Mouse (Mus musculus): ENCODE measurements at regions not wholly inside any gene's neighbourhood (a gene's known extent, or its start where the extent isn't known, plus 50 kb on each side); places are given as distances from the start of the nearest gene placed in this dataset.

GRCm38 (mm10) chr4:31052077-31052677, 911.7 kb upstream of the Map3k7 start:
- no peaks in the 10 kb centered on the region for H3K36me3 ChIP-seq
- H3K4me3 ChIP-seq, result no peak overlapping the region
- H3K27me3 ChIP-seq, result no peaks in the 10 kb centered on the region
- H3K4me2 ChIP-seq, result no peak overlapping the region
- WGBS, result 75% methylated on average over 6 of the region's 6 CpGs
- H3K9me3 ChIP-seq (replicated peaks), result no peaks in the 10 kb centered on the region
- no peak overlapping the region for H3K27ac ChIP-seq
- H3K9ac ChIP-seq, result no peak overlapping the region
- ATAC-seq (replicated peaks; ENCODE audit: insufficient number of reproducible peaks, insufficient read depth, low FRiP score, low read depth), result no peak
- H3K4me1 ChIP-seq (replicated peaks), result no peaks in the 10 kb centered on the region

- no peaks in the 10 kb centered on the region for H3K4me1 ChIP-seq (replicated peaks)
- H3K4me2 ChIP-seq, result no peak overlapping the region
- H3K9ac ChIP-seq, result no peak overlapping the region
- no peaks in the 10 kb centered on the region for H3K9me3 ChIP-seq (replicated peaks)
- no peak overlapping the region for H3K4me3 ChIP-seq
- H3K27ac ChIP-seq, result no peak overlapping the region
- 76% methylated on average over 3 of the region's 3 CpGs for WGBS
- no peaks in the 10 kb centered on the region for H3K36me3 ChIP-seq
- ATAC-seq (replicated peaks; ENCODE audit: insufficient number of reproducible peaks, insufficient read depth, low FRiP score, low read depth), result no peak
- no peaks in the 10 kb centered on the region for H3K27me3 ChIP-seq
Measured at GRCm38 (mm10) chr4:31076236-31076635, 887.7 kb upstream of the Map3k7 start.

- H3K27me3 ChIP-seq, result no peaks in the 10 kb centered on the region
- no peak overlapping the region for H3K27ac ChIP-seq
Measured at GRCm38 (mm10) chr4:31121586-31121985, 842.3 kb upstream of the Map3k7 start.

GRCm38 (mm10) chr4:31143166-31143565, 820.7 kb upstream of the Map3k7 start:
- 56% methylated on average over 1 of the region's 1 CpGs for WGBS
- H3K4me2 ChIP-seq, result no peak overlapping the region
- no peak overlapping the region for H3K4me3 ChIP-seq
- no peaks in the 10 kb centered on the region for H3K36me3 ChIP-seq
- H3K27me3 ChIP-seq, result no peaks in the 10 kb centered on the region
- no peaks in the 10 kb centered on the region for H3K4me1 ChIP-seq (replicated peaks)
- H3K27ac ChIP-seq, result no peak overlapping the region
- H3K9me3 ChIP-seq (replicated peaks), result no peaks in the 10 kb centered on the region
- no peak overlapping the region for H3K9ac ChIP-seq
- no peak for ATAC-seq (replicated peaks; ENCODE audit: insufficient number of reproducible peaks, insufficient read depth, low FRiP score, low read depth)

More at GRCm38 (mm10) chr4:31121586-31121985, 842.3 kb upstream of the Map3k7 start:
- H3K9me3 ChIP-seq (replicated peaks), result no peaks in the 10 kb centered on the region
- H3K4me3 ChIP-seq, result no peak overlapping the region
- ATAC-seq (replicated peaks; ENCODE audit: insufficient number of reproducible peaks, insufficient read depth, low FRiP score, low read depth), result no peak
- H3K4me2 ChIP-seq, result no peak overlapping the region
- H3K36me3 ChIP-seq, result no peaks in the 10 kb centered on the region
- H3K9ac ChIP-seq, result no peak overlapping the region
- no peaks in the 10 kb centered on the region for H3K4me1 ChIP-seq (replicated peaks)
- WGBS, result 54% methylated on average over 8 of the region's 8 CpGs

- Histone ChIP-seq H3K4me2 (no peak overlapping the region), H3K4me1 (replicated peaks) (no peaks in the 10 kb centered on the region), H3K36me3 (no peaks in the 10 kb centered on the region), H3K9me3 (replicated peaks) (no peaks in the 10 kb centered on the region), H3K27me3 (no peaks in the 10 kb centered on the region), H3K9ac (no peak overlapping the region), H3K27ac (no peak overlapping the region), H3K4me3 (no peak overlapping the region)
- no peak for ATAC-seq (replicated peaks; ENCODE audit: insufficient number of reproducible peaks, insufficient read depth, low FRiP score, low read depth)
- 88% methylated on average over 4 of the region's 4 CpGs for WGBS
Measured at GRCm38 (mm10) chr4:31167431-31167830, 796.5 kb upstream of the Map3k7 start.

GRCm38 (mm10) chr4:31168357-31168756, 795.5 kb upstream of the Map3k7 start:
- Histone ChIP-seq H3K4me1 (replicated peaks) (no peaks in the 10 kb centered on the region), H3K27me3 (no peaks in the 10 kb centered on the region), H3K36me3 (no peaks in the 10 kb centered on the region), H3K27ac (no peak overlapping the region), H3K4me3 (no peak overlapping the region), H3K9ac (no peak overlapping the region), H3K9me3 (replicated peaks) (no peaks in the 10 kb centered on the region), H3K4me2 (no peak overlapping the region)
- ATAC-seq (replicated peaks; ENCODE audit: insufficient number of reproducible peaks, insufficient read depth, low FRiP score, low read depth), result no peak
- 70% methylated on average over 4 of the region's 4 CpGs for WGBS

- no peaks in the 10 kb centered on the region for H3K9me3 ChIP-seq (replicated peaks)
- H3K36me3 ChIP-seq, result no peaks in the 10 kb centered on the region
- 60% methylated on average over 3 of the region's 3 CpGs for WGBS
- no peaks in the 10 kb centered on the region for H3K27me3 ChIP-seq
- H3K4me2 ChIP-seq, result no peak overlapping the region
- no peak overlapping the region for H3K27ac ChIP-seq
- H3K4me1 ChIP-seq (replicated peaks), result no peaks in the 10 kb centered on the region
- ATAC-seq (replicated peaks; ENCODE audit: insufficient number of reproducible peaks, insufficient read depth, low FRiP score, low read depth), result no peak
- no peak overlapping the region for H3K9ac ChIP-seq
- no peak overlapping the region for H3K4me3 ChIP-seq
Measured at GRCm38 (mm10) chr4:31171190-31171589, 792.7 kb upstream of the Map3k7 start.

- no peak overlapping the region for H3K4me2 ChIP-seq
- H3K4me1 ChIP-seq (replicated peaks), result no peaks in the 10 kb centered on the region
- ATAC-seq (replicated peaks; ENCODE audit: insufficient number of reproducible peaks, insufficient read depth, low FRiP score, low read depth), result no peak
- H3K9ac ChIP-seq, result no peak overlapping the region
- H3K27me3 ChIP-seq, result no peaks in the 10 kb centered on the region
- H3K4me3 ChIP-seq, result no peak overlapping the region
- no peak overlapping the region for H3K27ac ChIP-seq
- no peaks in the 10 kb centered on the region for H3K9me3 ChIP-seq (replicated peaks)
- no peaks in the 10 kb centered on the region for H3K36me3 ChIP-seq
Measured at GRCm38 (mm10) chr4:31197852-31198251, 766.0 kb upstream of the Map3k7 start.

GRCm38 (mm10) chr4:31203286-31203685, 760.6 kb upstream of the Map3k7 start:
- no peak for ATAC-seq (replicated peaks; ENCODE audit: insufficient number of reproducible peaks, insufficient read depth, low FRiP score, low read depth)
- WGBS, result 73% methylated on average over 3 of the region's 3 CpGs

GRCm38 (mm10) chr4:31205332-31205970, 758.4 kb upstream of the Map3k7 start:
- Histone ChIP-seq H3K27me3 (no peaks in the 10 kb centered on the region), H3K4me3 (no peak overlapping the region), H3K9ac (no peak overlapping the region), H3K36me3 (no peaks in the 10 kb centered on the region), H3K27ac (no peak overlapping the region), H3K4me1 (replicated peaks) (no peaks in the 10 kb centered on the region), H3K4me2 (no peak overlapping the region), H3K9me3 (replicated peaks) (no peaks in the 10 kb centered on the region)
- no peak for ATAC-seq (replicated peaks; ENCODE audit: insufficient number of reproducible peaks, insufficient read depth, low FRiP score, low read depth)
- WGBS, result 76% methylated on average over 14 of the region's 14 CpGs

More at GRCm38 (mm10) chr4:31203286-31203685, 760.6 kb upstream of the Map3k7 start:
- H3K36me3 ChIP-seq, result no peaks in the 10 kb centered on the region
- H3K4me1 ChIP-seq (replicated peaks), result no peaks in the 10 kb centered on the region
- H3K27me3 ChIP-seq, result no peaks in the 10 kb centered on the region
- H3K27ac ChIP-seq, result no peak overlapping the region
- H3K9ac ChIP-seq, result no peak overlapping the region
- H3K9me3 ChIP-seq (replicated peaks), result no peaks in the 10 kb centered on the region
- H3K4me2 ChIP-seq, result no peak overlapping the region
- no peak overlapping the region for H3K4me3 ChIP-seq

GRCm38 (mm10) chr4:31225741-31226140, 738.2 kb upstream of the Map3k7 start:
- 68% methylated on average over 2 of the region's 2 CpGs for WGBS

GRCm38 (mm10) chr4:31268825-31269495, 694.9 kb upstream of the Map3k7 start:
- H3K36me3 ChIP-seq, result no peaks in the 10 kb centered on the region
- no peak for ATAC-seq (replicated peaks; ENCODE audit: insufficient number of reproducible peaks, insufficient read depth, low FRiP score, low read depth)
- H3K4me3 ChIP-seq, result no peak overlapping the region
- 53% methylated on average over 3 of the region's 3 CpGs for WGBS
- no peak overlapping the region for H3K9ac ChIP-seq
- no peak overlapping the region for H3K4me2 ChIP-seq
- no peaks in the 10 kb centered on the region for H3K9me3 ChIP-seq (replicated peaks)
- H3K27ac ChIP-seq, result no peak overlapping the region
- no peaks in the 10 kb centered on the region for H3K27me3 ChIP-seq
- H3K4me1 ChIP-seq (replicated peaks), result no peaks in the 10 kb centered on the region

More at GRCm38 (mm10) chr4:31225741-31226140, 738.2 kb upstream of the Map3k7 start:
- H3K27me3 ChIP-seq, result no peaks in the 10 kb centered on the region
- H3K36me3 ChIP-seq, result no peaks in the 10 kb centered on the region
- H3K4me2 ChIP-seq, result no peak overlapping the region
- no peak overlapping the region for H3K4me3 ChIP-seq
- H3K27ac ChIP-seq, result no peak overlapping the region
- H3K9ac ChIP-seq, result no peak overlapping the region
- ATAC-seq (replicated peaks; ENCODE audit: insufficient number of reproducible peaks, insufficient read depth, low FRiP score, low read depth), result no peak
- H3K4me1 ChIP-seq (replicated peaks), result no peaks in the 10 kb centered on the region
- no peaks in the 10 kb centered on the region for H3K9me3 ChIP-seq (replicated peaks)
